Mouse (Mus musculus) embryonic facial prominence, embryonic 12.5 days (tissue): ENCODE measurements around the gene Zfp457. TPM values are rescaled to one million over a fixed set of nuclear protein-coding genes. Genes with fewer than 3 reads are reported as not detected.

Experiments
- polyA plus RNA-seq: library from polyadenylated mRNA; unstranded; fragments of >200 nt; fragmentation: Nextera tagmentation; extraction: Ambion mirVana; gene quantifications from 2 replicates; pipeline ENCODE4 v1.2.1, GENCODE M21; 2016

Zfp457 gene
- polyA plus RNA-seq, 1 experiment from 2014 or later, result 0.87 TPM

Other genes with a start within 250 kb of the Zfp457 start
- 4.3 and 4.6 TPM in 2 replicates for gene Zfp712, start 245.3 kb downstream of the Zfp457 start, polyA plus RNA-seq
- gene Zfp708, start 208.5 kb downstream of the Zfp457 start, polyA plus RNA-seq, result 8.0 and 8.1 TPM in 2 replicates
- 2.3 and 3.4 TPM in 2 replicates for gene Gm28557, start 197.9 kb downstream of the Zfp457 start, polyA plus RNA-seq
- 0.24 and 0.32 TPM in 2 replicates for gene Rslcan18, start 190.2 kb downstream of the Zfp457 start, polyA plus RNA-seq
- 1.9 and 2.8 TPM in 2 replicates for gene Zfp759, start 184.8 kb downstream of the Zfp457 start, polyA plus RNA-seq
- 6.8 and 7.8 TPM in 2 replicates for gene Rsl1, start 133.3 kb downstream of the Zfp457 start, polyA plus RNA-seq
- gene Zfp455, start 112.0 kb downstream of the Zfp457 start, polyA plus RNA-seq, result 1.9 and 3.0 TPM in 2 replicates
- 1.9 and 2.4 TPM in 2 replicates for gene Zfp458, start 28.0 kb downstream of the Zfp457 start, polyA plus RNA-seq
- gene Zfp595, start 26.1 kb upstream of the Zfp457 start, polyA plus RNA-seq, result 2.5 and 2.9 TPM in 2 replicates
- not detected in 2 replicates for gene Gm28044, start 54.1 kb upstream of the Zfp457 start, polyA plus RNA-seq
- 0.94 and 0.96 TPM in 2 replicates for gene Zfp953, start 54.1 kb upstream of the Zfp457 start, polyA plus RNA-seq
- gene Gm28041, start 69.2 kb upstream of the Zfp457 start, polyA plus RNA-seq, result 0.37 and 0.67 TPM in 2 replicates
- gene Zfp456, start 69.3 kb upstream of the Zfp457 start, polyA plus RNA-seq, result 1.5 TPM in 2 replicates
- 4.9 and 6.6 TPM in 2 replicates for gene Zfp429, start 93.3 kb upstream of the Zfp457 start, polyA plus RNA-seq
- gene Zfp459, start 114.9 kb upstream of the Zfp457 start, polyA plus RNA-seq, result 1.0 and 1.1 TPM in 2 replicates
- 9.5 and 10.4 TPM in 2 replicates for gene Zfp874a, start 145.1 kb upstream of the Zfp457 start, polyA plus RNA-seq
- gene Zfp874b, start 177.8 kb upstream of the Zfp457 start, polyA plus RNA-seq, result 2.9 and 3.8 TPM in 2 replicates
- 22.5 and 24.0 TPM in 2 replicates for gene Zfp58, start 194.1 kb upstream of the Zfp457 start, polyA plus RNA-seq
- not detected in 2 replicates for gene Gm26965, start 219.7 kb upstream of the Zfp457 start, polyA plus RNA-seq
- gene Zfp87, start 219.7 kb upstream of the Zfp457 start, polyA plus RNA-seq, result 25.0 and 25.2 TPM in 2 replicates
- 16.9 and 17.0 TPM in 2 replicates for gene Zfp748, start 247.3 kb upstream of the Zfp457 start, polyA plus RNA-seq